Mouse (Mus musculus) spleen, adult 18-20 months (tissue): ENCODE measurements at regions not wholly inside any gene's neighbourhood (a gene's known extent, or its start where the extent isn't known, plus 50 kb on each side); places are given as distances from the start of the nearest gene placed in this dataset.

ENCODE experiments used
- DNase-seq, 2 experiments: peaks; one replicate each; pipeline ENCODE4 v3.0.0; 2022; ENCODE audit warnings: mixed read lengths in 2 of 2

DNA sequence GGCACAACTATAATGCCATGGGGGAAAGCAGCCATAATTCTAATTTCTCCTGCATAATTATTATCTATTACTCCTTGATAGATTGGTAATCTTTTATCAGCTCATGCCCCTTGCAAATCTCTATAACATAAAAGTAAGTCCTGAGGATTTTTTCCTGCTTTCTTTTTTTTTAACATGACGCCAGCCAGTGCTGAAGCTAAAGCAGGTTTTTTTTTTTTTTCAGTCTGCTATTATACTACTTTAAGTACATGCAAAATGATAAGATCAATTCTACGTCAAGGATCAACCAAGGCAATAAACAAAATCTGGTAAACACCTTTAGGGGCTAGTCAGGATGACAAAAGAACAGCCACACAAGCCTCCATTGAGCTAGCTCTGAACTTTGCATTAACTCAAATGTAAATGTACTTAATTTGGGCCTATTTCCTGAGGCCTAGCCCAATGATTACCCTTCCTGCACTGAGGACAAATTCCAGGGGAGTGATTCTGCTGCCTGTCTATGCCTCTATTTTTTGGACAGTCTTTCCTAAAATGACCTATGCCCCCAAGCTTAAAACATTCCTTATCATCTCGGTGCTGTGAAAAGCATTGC, 434.8 kb downstream of the 1810013L24Rik start:
- DNase-seq: no peak

DNA sequence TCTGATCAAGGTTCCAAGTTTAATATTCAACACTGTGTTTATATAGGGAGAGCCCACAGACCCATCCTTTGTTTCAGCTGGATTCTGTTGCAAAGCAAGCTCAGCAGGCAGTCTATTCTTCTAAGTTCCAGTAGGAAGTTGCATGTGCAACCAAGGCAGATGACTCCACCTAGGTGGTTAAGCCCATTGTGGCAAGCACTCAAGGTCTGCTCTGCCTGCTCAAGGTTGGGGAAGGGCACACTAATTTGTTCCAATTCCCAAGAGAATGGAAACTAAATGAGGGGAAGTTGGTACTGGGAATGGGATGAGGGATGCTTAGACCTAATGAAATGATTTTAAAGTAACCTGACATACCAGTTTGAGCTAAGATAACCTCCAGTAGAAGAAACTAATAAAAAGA, 437.3 kb downstream of the 1810013L24Rik start:
- no peak for DNase-seq

DNA sequence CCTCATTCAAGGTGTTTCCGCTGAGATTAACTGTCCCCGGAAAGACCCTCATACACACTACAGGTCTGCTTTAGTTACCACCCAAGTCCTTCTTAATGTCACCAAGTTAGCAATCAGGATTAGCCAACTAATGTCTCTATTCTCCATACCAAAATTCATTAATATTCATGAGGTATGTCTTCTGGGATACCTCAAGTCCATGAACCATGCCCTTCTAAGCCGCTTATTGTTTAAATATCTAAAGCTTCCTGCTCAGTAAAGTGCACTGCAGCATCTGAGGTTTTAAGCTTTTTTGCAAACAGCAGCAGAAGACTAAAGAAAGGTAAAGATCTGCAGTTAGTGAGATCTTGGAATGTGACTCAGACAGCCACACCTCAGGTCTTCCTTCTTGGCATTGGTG, 440.2 kb downstream of the 1810013L24Rik start:
- DNase-seq: no peak

DNA sequence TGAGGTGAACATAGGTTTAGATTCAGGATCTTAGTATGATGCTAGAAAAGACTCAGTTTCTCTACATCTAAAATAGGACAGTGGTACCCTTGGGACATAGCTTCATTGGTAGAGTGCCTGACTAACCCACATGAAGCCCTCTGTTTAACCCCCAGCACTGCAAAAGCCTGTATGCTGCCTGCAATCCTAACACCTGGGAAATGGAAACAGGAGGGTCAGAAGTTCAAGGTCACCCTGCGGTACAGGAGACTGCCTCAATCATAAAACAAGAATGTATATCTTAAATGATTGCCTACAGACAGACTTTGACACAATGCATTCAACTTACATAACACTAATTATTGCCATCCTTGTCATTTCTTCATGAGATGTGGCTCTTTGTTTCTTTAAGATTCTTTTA, 440.8 kb downstream of the 1810013L24Rik start:
- no peak for DNase-seq

DNA sequence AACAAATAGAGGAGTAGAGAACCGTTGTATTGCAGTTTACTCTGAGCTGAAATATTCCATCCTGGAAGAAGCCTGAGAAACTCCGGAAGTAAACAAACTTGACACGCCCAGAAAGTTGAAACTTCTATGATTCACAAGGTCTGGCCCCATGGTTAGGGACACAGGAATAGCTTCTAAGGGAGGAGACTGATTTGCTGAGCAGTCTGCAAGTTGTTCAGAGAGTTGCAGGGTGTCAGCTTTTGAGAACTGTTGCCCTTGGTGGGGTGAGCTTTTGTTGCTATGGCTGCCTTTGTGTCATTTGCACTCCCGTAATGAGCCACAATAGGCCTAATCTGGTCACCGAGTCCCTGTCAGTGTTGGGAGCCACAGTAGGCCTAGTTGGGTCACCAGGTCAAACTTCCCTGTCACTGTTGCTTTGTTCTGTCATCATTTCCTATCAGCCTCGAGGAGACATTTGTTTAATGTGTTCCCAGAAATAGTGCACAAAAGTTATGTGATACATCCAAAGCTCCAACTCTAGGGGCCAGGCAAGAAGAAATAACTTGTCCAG, 443.9 kb downstream of the 1810013L24Rik start:
- DNase-seq: no peak

DNA sequence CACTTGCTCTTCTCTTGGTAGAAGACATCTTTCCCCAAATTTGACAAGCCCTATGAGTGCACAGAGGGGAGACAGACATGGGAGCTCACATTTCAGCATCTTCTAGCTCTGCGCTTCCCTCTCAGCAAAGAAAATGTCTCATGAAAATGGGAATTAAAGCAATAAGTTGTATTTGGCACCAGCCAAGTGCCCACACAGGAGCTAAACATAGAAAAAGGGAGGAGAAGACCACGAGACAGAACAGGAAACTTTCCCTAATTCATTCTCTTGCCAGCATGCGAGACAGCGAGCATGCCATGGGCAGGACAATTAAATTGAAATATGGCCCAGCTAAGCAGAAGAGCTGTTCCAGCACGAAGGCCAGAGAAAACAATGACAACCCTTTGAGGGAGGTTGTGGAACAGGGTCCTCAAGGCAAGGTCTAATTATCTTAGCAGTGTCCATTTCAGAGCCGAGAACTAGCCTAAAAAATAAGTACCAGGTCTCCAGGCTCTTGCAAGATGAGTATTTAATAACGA, 444.7 kb downstream of the 1810013L24Rik start:
- no peak for DNase-seq

DNA sequence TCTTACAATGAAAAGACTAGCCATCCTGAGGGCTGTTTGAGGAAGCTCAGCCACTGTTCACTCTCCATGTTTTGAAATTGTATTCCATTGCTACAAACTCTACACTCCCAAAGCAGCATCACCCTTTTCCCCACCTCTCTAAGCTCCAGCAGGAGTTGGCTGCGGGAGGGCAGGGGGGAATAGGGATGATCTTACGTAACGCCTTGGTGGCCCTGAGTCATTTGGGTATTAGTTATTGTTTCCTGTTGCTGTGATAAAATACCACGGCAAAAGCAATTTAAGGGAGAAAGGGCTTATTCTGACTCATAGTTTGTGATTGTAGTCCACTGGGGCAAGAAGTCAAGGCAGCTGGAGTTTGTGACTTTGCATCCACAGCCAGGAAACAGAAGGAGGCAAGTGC, 445.5 kb downstream of the 1810013L24Rik start:
- DNase-seq: no peak

DNA sequence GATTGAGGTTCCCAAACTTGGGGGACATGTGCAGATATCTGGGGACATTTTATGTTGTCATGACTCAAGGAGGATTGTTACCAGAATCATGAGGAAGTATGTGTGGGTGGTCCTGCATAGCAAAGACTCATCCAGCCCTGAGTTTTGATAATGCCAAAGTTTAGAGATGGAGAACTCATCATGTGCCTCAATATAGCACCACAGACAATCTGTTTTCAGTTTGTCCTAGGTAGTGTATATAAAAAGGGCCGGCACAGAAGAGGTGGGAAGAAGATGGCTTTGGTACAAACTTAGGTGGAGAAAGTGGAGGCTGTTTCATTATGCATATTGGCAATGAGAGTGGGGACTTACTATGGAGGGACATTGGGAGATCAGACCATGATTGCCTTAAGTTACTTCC, 447.2 kb downstream of the 1810013L24Rik start:
- DNase-seq: no peak

DNA sequence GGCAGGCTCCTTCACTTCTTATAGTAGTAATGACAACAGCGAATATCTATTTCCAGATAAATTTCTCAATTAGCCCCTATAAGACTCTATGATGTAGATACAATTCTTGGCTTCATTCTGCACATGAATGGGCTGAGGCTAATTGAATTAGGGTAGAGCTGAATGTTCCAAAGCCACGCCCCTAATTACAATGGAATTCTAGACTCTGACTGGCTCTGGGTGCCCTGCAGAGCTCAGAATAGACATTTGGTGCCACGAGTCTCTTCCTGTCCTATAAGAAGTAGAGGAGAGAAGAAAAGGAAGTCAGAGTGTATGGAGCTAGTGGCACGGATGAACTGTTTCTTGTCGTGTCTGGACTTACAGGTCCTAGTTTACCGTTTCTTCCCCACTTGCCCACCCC, 449.8 kb downstream of the 1810013L24Rik start:
- DNase-seq: no peak

DNA sequence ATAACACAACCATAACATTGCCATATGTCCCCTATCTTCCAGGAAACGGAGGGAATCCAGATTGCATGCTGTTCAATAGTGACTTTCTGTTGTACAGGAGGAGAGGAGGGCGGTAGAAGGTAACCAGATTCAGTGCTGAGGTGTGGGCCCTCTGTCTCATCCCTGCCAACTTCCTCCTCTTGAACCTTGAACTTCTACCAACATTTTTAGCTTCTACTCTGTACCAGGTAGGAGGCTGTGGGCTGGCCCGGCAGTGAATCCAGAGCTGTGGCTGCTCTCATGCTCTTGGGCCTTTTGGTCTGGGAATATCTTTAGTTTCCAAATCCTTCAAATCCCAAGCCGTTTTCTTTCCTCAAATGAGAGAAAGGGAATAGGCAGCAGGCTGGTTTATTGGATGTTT, 450.5 kb downstream of the 1810013L24Rik start:
- no peak for DNase-seq

DNA sequence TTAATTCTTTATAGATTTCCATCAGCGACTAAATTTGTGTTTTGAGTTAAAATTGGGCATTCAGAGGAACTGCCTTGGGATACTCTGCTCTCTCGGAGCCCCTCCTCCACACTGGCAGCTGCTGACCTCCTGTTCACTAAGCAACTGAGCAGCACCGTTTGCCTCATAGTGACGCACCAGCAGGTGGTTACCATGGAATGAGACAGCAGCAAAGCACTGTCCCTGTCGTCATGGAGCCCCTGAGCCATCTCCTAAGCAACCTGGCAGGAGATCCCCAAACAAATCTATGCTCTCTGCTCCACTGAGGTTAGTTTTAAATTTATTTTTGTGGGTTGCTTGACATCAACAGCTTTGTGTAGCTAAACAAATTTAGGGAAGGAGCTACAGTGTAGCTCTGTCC, 451.0 kb downstream of the 1810013L24Rik start:
- DNase-seq: no peak

DNA sequence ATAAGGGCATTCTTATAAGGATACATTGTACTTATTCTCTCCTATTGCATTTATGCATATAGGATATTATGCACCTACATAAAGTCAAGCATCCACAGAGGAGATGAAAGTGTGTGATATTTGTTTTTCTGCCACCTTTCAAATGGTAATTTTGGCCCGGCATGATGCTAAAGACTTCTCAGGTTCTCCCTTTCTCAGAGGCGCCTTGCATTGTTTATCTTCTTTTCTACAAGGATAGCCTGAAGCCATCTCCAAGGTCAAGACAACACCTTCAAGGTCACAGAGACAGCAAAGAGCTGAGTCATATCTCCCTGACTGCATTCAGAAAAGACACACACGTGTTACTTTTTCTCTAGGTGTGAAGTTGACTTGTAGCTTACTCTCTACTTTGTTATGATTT, 454.5 kb downstream of the 1810013L24Rik start:
- no peak for DNase-seq

DNA sequence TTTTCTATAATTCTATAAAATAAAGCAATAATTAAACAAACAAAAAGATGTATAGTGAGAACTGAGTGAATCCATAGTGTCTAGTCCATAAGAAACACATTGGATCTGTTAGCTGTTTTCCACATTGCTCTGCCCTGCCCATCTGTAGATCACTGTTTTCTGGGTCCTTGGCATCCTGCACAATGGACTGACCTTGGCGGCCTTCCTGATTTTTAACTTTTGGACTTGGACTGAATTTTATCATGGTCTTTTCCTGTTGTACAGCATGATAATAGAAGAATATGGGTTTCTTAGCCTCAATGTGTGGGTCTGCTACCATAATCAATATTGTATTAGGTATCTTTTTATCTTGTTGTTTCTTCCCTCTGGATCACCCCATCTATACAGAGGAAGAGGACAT, 456.0 kb downstream of the 1810013L24Rik start:
- DNase-seq: no peak

DNA sequence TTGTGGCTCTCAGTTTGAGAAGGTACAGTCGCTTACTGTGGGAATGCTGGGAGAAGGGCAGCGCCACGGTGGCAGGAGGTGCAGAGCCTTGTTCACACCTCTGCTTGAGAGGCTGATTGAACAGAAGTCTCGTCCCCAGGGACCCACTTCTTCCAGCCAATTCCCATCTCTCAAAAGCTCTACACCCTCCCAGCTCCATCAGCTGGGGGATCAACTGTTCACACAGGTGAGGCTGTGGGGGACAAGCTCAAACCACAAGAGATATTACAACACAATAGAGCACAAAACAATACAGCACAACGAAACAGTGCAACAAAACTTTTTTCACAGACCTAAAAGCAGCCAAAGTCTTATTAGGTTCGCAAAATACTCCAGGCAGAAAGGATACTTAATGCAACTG, 457.7 kb downstream of the 1810013L24Rik start:
- no peak for DNase-seq

DNA sequence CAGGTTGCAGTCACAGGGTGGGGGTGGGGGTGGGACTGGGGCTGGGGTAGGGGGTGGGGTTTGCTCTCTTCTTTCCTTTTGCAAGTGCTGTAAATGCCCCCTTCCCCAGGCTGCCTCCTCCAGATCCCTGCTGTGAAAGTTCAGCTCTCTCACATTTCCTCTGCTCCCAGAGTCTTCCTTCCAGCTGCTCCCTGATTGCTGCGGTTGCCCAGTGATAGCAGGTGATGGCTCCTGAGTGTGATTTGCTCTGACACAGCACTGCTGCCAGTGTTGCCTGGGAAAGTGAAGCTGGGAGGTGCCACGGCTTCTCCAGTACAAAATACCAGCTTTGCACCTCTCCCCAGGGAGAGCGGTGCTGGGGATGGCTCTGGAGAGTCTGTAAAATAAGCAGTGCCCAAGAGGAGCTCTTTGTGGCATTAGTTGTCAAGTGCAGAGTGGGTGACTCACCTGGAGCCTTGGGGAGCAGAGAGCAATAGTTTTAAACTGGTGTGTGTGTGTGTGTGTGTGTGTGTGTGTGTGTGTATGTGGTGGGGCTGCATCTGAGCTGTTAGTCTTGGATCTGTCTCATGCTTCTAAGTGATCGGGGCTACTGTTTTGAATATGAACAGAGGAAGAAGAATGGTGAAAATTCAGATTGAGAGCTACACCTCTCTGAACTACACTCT, 461.6 kb downstream of the 1810013L24Rik start:
- DNase-seq: no peak

DNA sequence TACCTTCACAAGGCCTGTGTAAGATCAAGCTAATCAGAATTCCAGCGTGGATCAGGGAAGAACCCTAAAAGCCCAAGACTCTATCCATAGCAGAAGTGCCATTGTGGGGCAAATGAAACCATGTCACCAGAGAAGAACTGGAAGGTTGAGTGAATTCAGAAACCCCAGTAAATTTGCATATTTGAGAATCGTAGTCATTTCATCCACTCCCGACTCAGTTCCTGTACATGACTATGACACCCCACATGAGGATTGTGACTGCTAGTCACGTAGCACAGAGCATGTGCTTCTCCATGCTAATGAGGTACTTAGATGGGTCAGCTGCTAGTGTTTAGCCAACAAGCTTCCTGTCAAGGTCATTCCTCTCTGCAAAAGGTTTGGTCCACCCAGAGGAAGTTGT, 473.2 kb downstream of the 1810013L24Rik start:
- DNase-seq: no peak

DNA sequence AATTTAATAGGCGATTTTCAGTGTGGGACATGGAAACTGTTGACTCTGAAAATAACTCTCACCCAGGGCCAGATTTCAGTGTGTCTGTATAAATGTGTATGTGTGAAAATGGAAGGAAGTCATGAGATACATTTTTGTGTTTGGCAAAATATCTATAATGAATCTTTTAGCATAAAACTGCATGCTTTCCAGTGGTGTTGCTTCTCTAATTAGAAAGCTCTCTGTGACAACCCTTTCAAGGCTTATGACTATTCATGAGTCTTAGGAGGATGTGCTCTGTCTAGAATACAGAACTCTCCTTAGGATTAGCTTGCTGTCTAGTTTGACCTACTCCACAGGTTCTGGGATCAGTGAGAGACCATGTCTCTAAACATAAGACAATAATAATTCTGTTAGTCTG, 474.2 kb downstream of the 1810013L24Rik start:
- DNase-seq: no peak

DNA sequence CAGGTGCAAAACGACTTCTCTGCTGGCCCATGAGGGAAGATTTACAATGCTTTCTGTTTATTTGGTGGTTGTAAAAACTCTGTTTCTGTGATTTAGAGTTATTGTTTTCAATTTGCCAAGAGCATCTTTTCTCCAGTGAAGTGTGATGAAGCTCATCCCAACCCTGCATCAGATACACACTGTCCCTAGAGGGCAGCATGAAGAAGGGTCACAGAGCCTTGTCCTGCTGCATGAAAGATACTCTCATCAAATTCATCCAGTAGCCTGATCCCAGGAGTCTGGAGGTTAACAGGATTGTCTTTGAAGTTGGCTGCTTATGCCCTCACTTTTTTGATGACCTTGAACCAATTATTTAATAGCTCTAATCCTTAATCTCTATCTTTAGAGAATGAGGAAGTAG, 480.8 kb downstream of the 1810013L24Rik start:
- DNase-seq: no peak

DNA sequence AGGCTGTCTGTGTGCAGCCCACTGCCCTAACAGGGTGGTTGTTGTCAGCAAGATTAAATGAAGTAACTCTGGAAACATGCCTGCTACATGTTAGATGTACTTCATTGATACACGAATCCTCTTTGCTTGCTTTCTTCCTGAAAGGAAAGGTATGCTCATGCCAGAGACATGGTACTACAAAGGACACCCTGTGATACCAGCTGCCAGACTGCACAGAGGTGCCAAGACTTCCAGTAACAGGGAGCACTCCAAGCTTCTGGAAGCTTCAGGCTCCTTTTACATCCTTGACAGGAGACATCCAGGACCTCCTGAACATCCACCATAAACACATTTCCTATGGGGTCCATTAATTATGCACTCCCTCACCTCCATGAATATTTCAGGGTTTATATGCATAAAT, 505.7 kb downstream of the 1810013L24Rik start:
- DNase-seq: no peak

DNA sequence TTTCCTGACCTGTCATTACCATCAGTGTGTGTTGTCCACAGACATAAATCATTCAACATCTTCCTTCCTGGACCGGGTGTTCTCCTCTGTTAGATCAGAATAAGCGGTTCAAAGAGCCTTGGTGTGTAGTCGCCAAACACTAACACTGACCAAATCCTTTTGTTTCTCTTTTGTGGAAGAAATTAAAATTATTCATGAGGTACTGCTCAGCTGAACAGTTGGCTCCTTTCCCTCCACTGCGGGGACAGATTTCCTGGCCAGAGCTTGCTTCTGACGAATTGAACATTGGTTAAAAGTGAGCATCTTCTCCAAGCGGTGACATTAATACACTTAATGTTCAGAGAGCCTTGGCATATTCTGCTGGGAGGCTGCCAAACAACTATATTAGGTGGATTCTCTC, 506.2 kb downstream of the 1810013L24Rik start:
- no peak for DNase-seq

DNA sequence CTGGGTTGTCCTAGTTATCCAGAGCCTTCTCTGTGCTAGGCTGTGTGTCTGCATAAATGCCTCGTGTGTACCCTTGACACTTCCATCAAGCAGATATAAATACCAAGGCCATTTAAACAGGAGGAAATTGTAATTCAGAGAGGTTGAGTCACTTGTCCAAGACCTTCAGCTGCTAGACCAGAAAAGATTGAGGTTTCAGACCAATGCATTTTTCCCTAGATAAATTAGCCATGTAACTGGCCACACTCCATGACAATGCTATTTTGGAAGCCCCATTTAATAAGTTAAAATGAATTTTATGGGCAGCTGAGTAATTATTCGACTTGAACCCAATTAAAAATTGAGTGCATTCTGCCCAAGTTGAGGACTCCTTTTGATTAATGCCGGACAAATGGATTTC, 509.6 kb downstream of the 1810013L24Rik start:
- DNase-seq: no peak

DNA sequence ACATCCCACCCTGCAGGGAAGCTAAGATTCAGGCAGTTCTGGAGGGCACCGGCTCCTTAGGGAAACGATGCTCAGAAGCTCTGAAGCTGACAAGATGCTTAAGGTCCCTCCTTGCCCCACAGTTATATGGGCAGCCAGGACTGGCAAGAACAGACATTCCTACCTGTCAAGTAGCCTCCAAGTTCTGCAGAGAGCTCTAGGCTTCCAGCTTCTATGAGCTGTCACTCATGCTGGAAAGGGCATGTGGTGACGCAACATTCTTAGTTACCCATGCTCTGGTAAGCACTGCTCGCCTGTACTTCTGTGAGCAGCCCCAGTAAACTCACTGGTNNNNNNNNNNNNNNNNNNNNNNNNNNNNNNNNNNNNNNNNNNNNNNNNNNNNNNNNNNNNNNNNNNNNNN, 511.3 kb downstream of the 1810013L24Rik start:
- DNase-seq: no peak

DNA sequence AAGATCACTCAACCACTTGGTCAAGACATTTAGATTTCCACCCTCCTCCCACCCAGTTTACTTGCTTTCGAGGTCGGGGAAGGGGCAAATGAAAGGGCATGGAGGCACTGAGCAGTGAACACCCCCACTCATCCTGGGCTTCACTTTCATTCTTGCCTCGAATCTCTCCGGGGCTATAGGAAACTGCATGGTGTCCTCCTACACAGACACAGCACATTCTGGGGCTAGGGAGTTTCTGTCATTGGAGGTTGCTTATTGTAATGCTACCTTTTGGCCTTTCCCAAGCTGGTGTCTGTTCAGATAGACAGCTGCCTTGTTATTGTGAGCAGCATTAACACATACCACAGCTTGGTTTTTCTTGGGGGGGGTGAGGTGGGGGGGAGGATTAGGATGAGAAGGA, 523.9 kb downstream of the 1810013L24Rik start:
- DNase-seq: no peak

DNA sequence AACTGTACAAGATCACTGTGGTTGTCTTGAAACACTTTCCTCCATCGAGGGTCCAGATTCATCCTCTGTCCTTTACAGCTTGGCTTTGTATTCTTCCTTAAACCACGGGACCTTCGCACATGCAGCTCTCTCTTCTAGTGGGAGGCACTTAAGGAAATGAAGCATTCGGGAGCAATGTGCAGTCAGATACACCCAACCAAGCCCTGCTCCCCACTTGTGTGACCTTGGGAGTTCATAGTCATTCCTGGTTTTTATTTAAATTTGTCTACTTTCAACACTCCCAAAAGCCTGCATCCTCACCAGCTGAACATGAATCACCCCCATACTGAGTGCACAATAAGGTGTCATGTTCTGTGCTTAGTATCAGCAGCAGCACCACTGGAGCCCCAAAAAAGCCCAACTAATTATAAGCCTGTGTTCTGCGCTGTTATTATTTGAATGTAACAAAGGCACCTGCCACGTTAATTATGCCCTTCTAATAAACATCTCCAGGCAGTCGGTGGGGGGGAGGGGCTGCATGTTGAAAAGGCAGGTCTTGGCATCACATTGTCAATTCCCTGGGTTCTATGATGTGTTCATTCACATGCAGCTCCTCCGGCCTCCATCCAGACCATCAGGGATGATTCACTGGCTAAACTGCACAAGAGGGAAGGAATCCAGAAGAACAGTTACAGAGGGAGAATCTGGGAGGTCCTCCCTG, 524.6 kb downstream of the 1810013L24Rik start:
- no peak for DNase-seq
